Comparison of ENCODE assay signal across 8 mouse cellular contexts in the genomic region with DNA sequence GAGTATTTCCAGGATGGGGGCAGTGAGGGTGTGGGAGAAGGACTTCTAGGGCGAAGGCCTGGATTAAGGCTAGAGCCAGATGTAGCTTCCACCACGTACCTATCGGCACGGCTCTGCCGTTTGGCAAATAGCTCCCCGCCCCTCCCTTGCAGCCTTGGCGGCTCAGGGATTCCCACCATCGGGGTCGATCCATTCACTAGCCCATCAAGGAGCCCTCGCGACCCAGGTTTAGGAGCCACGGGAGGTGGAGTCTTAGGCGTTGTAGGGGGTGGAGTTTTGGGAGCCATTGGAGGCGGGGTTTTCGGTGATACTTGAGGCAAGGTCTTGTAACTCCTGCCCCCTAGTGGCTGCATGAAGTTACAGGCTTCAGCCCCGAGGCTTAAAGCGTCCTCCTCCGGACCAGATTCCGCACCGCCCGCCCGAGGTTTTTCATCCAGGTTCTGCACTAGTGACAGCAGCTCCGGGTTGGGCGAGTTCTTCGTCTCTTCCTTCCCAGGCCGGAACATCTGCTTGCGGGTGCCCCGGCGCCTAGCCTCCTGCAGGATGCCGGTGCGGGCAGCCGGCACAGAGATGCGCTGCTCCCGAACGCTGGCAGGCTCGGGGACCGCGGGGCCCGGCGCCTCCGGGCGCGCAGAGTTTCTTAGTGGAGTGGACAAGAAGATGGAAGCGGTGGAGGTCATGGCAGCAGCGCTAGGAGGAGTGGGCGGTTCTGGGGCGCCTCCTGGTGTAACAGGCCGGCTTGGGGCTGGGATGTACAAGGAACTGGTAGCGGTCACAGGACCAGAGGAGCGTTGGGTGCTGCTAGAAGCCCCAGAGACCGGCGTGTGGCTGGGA. TPM values are rescaled to one million over a fixed set of nuclear protein-coding genes. Genes with fewer than 3 reads are reported as not detected.
A peak's percentile ranks its signal among the peaks of the same experiment; 100 is the strongest.
DNase-seq lines count a peak whose midpoint lies in the region; ATAC-seq lines count a peak whose summit lies in the region.

No protein-coding gene starts in this region.

- ATAC-seq in heart, embryonic 16.5 days (replicated peaks; ENCODE audit: extremely low read depth, insufficient read depth, low FRiP score): peak; percentile 61
- ATAC-seq in liver, embryonic 15.5 days (ENCODE audit: insufficient read depth): peak; percentile 78
- ATAC-seq in neural tube, embryonic 12.5 days (ENCODE audit: low FRiP score, low read depth): peak; percentile 84

- peak overlapping the region; percentile 90 for H3K4me2 ChIP-seq in heart, embryonic 16.5 days (ENCODE audit: low read depth, low read length)
- H3K4me2 ChIP-seq in liver, embryonic 15.5 days: peak overlapping the region; percentile 91
- H3K4me2 ChIP-seq in neural tube, embryonic 12.5 days (replicated peaks): peak overlapping the region; percentile 88

- H3K9me3 ChIP-seq in forebrain, embryonic 10.5 days: no peaks in the 10 kb centered on the region
- H3K9me3 ChIP-seq in heart, embryonic 16.5 days (replicated peaks; ENCODE audit: control insufficient read depth, low read length): no peaks in the 10 kb centered on the region
- no peaks in the 10 kb centered on the region for H3K9me3 ChIP-seq in liver, embryonic 15.5 days (replicated peaks)
- no peaks in the 10 kb centered on the region for H3K9me3 ChIP-seq in neural tube, embryonic 12.5 days

- H3K27ac ChIP-seq in forebrain, embryonic 10.5 days: peak overlapping the region; percentile 86
- peak overlapping the region; percentile 94 for H3K27ac ChIP-seq in heart, embryonic 16.5 days (ENCODE audit: low read length)
- H3K27ac ChIP-seq in liver, embryonic 15.5 days (replicated peaks): 0 out of 2 replicates have a peak overlapping the region, but pooled peaks have one; percentile 11
- peak overlapping the region; percentile 22 for H3K27ac ChIP-seq in neural tube, embryonic 12.5 days

- H3K9ac ChIP-seq in heart, embryonic 16.5 days (ENCODE audit: low read length): peak overlapping the region; percentile 77
- H3K9ac ChIP-seq in liver, embryonic 15.5 days: peak overlapping the region; percentile 50
- peak overlapping the region; percentile 65 for H3K9ac ChIP-seq in neural tube, embryonic 12.5 days

- 1% methylated on average over 52 of the region's 52 CpGs for WGBS in forebrain, embryonic 10.5 days
- 1% methylated on average over 52 of the region's 52 CpGs for WGBS in heart, embryonic 16.5 days
- 2% methylated on average over 52 of the region's 52 CpGs for WGBS in liver, embryonic 15.5 days (ENCODE audit: insufficient replicate concordance)
- 1% methylated on average over 52 of the region's 52 CpGs for WGBS in neural tube, embryonic 12.5 days

- H3K4me3 ChIP-seq in forebrain, embryonic 10.5 days: peak overlapping the region; percentile 69
- H3K4me3 ChIP-seq in heart, embryonic 16.5 days (ENCODE audit: low read length): peak overlapping the region; percentile 72
- peak overlapping the region; percentile 62 for H3K4me3 ChIP-seq in liver, embryonic 15.5 days (replicated peaks)
- H3K4me3 ChIP-seq in neural tube, embryonic 12.5 days: peak overlapping the region; percentile 46

- H3K4me1 ChIP-seq in forebrain, embryonic 10.5 days: peaks cover 41% of the 10 kb centered on the region
- peaks cover 28% of the 10 kb centered on the region for H3K4me1 ChIP-seq in heart, embryonic 16.5 days (ENCODE audit: control insufficient read depth, insufficient read depth, low read length)
- peaks cover 20% of the 10 kb centered on the region for H3K4me1 ChIP-seq in liver, embryonic 15.5 days (replicated peaks)
- peaks cover 19% of the 10 kb centered on the region for H3K4me1 ChIP-seq in neural tube, embryonic 12.5 days

- DNase-seq in CD8-positive naive resting alpha-beta T cell, adult 2 months (ENCODE audit: low read depth in 2 of 2, low spot score in 2 of 2): peak; percentile 86 to 91
- DNase-seq in c-Kit-positive CD71-negative TER-119-negative erythroid progenitor cells, embryonic 14.5 days (ENCODE audit: low read depth): peak; percentile 97
- peak; percentile 92 for DNase-seq in forebrain, embryonic 10.5 days (ENCODE audit: extremely low spot score, low spot score)
- peak; percentile 95 to 97 for DNase-seq in kidney, postnatal 36 days
- DNase-seq in telencephalon, adult 2 months (ENCODE audit: low read depth, low spot score): peak; percentile 97

- H3K36me3 ChIP-seq in forebrain, embryonic 10.5 days (replicated peaks): no peaks in the 10 kb centered on the region
- H3K36me3 ChIP-seq in heart, embryonic 16.5 days (ENCODE audit: control insufficient read depth, insufficient read depth): no peaks in the 10 kb centered on the region
- no peaks in the 10 kb centered on the region for H3K36me3 ChIP-seq in liver, embryonic 15.5 days (replicated peaks)
- no peaks in the 10 kb centered on the region for H3K36me3 ChIP-seq in neural tube, embryonic 12.5 days

- H3K27me3 ChIP-seq in forebrain, embryonic 10.5 days (ENCODE audit: poor library complexity, severe bottlenecking): peaks cover 42% of the 10 kb centered on the region
- no peaks in the 10 kb centered on the region for H3K27me3 ChIP-seq in heart, embryonic 16.5 days (ENCODE audit: control insufficient read depth, insufficient read depth, low read length)
- peaks cover 47% of the 10 kb centered on the region for H3K27me3 ChIP-seq in liver, embryonic 15.5 days
- H3K27me3 ChIP-seq in neural tube, embryonic 12.5 days (replicated peaks): peaks cover 15% of the 10 kb centered on the region

RNA-seq across cellular contexts. Expression of a gene that starts 4.7 kb away (rescaled TPM):
- polyA plus RNA-seq in forebrain, embryonic 10.5 days (2016; fragmentation: Nextera tagmentation; extraction: Ambion mirVana): 0.12 and 0.15 TPM in 2 replicates
- polyA plus RNA-seq in heart, embryonic 16.5 days (2015; fragmentation: Nextera tagmentation; extraction: Ambion mirVana): 12.0 and 14.9 TPM in 2 replicates
- polyA plus RNA-seq in liver, embryonic 15.5 days (2015; fragmentation: Nextera tagmentation; extraction: Ambion mirVana): 2.8 and 4.4 TPM in 2 replicates
- 0.20 and 0.37 TPM in 2 replicates for polyA plus RNA-seq in neural tube, embryonic 12.5 days (2016; fragmentation: Nextera tagmentation; extraction: Ambion mirVana)

RNA-seq across cellular contexts. Expression of a gene that starts 7.1 kb away (rescaled TPM):
- 0.22 and 0.25 TPM in 2 replicates for polyA plus RNA-seq in forebrain, embryonic 10.5 days (2016; fragmentation: Nextera tagmentation; extraction: Ambion mirVana)
- 172 and 183 TPM in 2 replicates for polyA plus RNA-seq in heart, embryonic 16.5 days (2015; fragmentation: Nextera tagmentation; extraction: Ambion mirVana)
- polyA plus RNA-seq in liver, embryonic 15.5 days (2015; fragmentation: Nextera tagmentation; extraction: Ambion mirVana): 0.68 and 1.3 TPM in 2 replicates
- polyA plus RNA-seq in neural tube, embryonic 12.5 days (2016; fragmentation: Nextera tagmentation; extraction: Ambion mirVana): 3.5 and 5.1 TPM in 2 replicates

RNA-seq across cellular contexts. Expression of a gene that starts 13.1 kb away (rescaled TPM):
- 101 and 105 TPM in 2 replicates for polyA plus RNA-seq in forebrain, embryonic 10.5 days (2016; fragmentation: Nextera tagmentation; extraction: Ambion mirVana)
- polyA plus RNA-seq in heart, embryonic 16.5 days (2015; fragmentation: Nextera tagmentation; extraction: Ambion mirVana): 73.2 and 76.2 TPM in 2 replicates
- 35.3 and 40.6 TPM in 2 replicates for polyA plus RNA-seq in liver, embryonic 15.5 days (2015; fragmentation: Nextera tagmentation; extraction: Ambion mirVana)
- 90.8 and 99.7 TPM in 2 replicates for polyA plus RNA-seq in neural tube, embryonic 12.5 days (2016; fragmentation: Nextera tagmentation; extraction: Ambion mirVana)

RNA-seq across cellular contexts. Expression of a gene that starts 20.2 kb away (rescaled TPM):
- 15.4 and 16.5 TPM in 2 replicates for polyA plus RNA-seq in forebrain, embryonic 10.5 days (2016; fragmentation: Nextera tagmentation; extraction: Ambion mirVana)
- 3.8 and 4.5 TPM in 2 replicates for polyA plus RNA-seq in heart, embryonic 16.5 days (2015; fragmentation: Nextera tagmentation; extraction: Ambion mirVana)
- 0.77 and 0.78 TPM in 2 replicates for polyA plus RNA-seq in liver, embryonic 15.5 days (2015; fragmentation: Nextera tagmentation; extraction: Ambion mirVana)
- 11.9 and 12.9 TPM in 2 replicates for polyA plus RNA-seq in neural tube, embryonic 12.5 days (2016; fragmentation: Nextera tagmentation; extraction: Ambion mirVana)

RNA-seq across cellular contexts. Expression of a gene that starts 33.7 kb away (rescaled TPM):
- 15.7 and 16.0 TPM in 2 replicates for polyA plus RNA-seq in forebrain, embryonic 10.5 days (2016; fragmentation: Nextera tagmentation; extraction: Ambion mirVana)
- polyA plus RNA-seq in heart, embryonic 16.5 days (2015; fragmentation: Nextera tagmentation; extraction: Ambion mirVana): 20.5 and 20.6 TPM in 2 replicates
- 6.3 and 7.3 TPM in 2 replicates for polyA plus RNA-seq in liver, embryonic 15.5 days (2015; fragmentation: Nextera tagmentation; extraction: Ambion mirVana)
- polyA plus RNA-seq in neural tube, embryonic 12.5 days (2016; fragmentation: Nextera tagmentation; extraction: Ambion mirVana): 28.3 and 28.6 TPM in 2 replicates

Comparison
In these comparisons a context has a peak if more than half of its experiments do, and no peak if none do; other contexts are left out.
1. Peak in every context shown above with its lines: DNase-seq, ATAC-seq, H3K4me3 ChIP-seq and H3K27ac ChIP-seq.
2. H3K27ac ChIP-seq: peak in every context shown above with its lines; median percentile 94 in heart, embryonic 16.5 days; 86 in forebrain, embryonic 10.5 days; 22 in neural tube, embryonic 12.5 days; 11 in liver, embryonic 15.5 days.
3. RNA of a gene that starts 7.1 kb away (polyA plus RNA-seq): 172 to 183 TPM in heart, embryonic 16.5 days; 3.5 to 5.1 TPM in neural tube, embryonic 12.5 days, 0.68 to 1.3 TPM in liver, embryonic 15.5 days and 0.22 to 0.25 TPM in forebrain, embryonic 10.5 days; every median in the first group is over 10 times any median in the second.